Mouse (Mus musculus): ENCODE data around the gene Slc1a3. TPM values are rescaled to one million over a fixed set of nuclear protein-coding genes. Genes with fewer than 3 reads are reported as not detected.

The Slc1a3 gene
- total RNA-seq, 2 experiments from 2014 or later = 377 to 379 TPM

Other genes with a start within 250 kb of the Slc1a3 start
- gene Gm2310, start 190.8 kb downstream of the Slc1a3 start, total RNA-seq (2021) = not detected